Mouse (Mus musculus): Measurements from ENCODE around the gene Ube2d2b. TPM values are rescaled to one million over a fixed set of nuclear protein-coding genes. Genes with fewer than 3 reads are reported as not detected.

The Ube2d2b gene
- polyA plus RNA-seq, 1 experiment from 2014 or later: 1.2 TPM

DNA sequence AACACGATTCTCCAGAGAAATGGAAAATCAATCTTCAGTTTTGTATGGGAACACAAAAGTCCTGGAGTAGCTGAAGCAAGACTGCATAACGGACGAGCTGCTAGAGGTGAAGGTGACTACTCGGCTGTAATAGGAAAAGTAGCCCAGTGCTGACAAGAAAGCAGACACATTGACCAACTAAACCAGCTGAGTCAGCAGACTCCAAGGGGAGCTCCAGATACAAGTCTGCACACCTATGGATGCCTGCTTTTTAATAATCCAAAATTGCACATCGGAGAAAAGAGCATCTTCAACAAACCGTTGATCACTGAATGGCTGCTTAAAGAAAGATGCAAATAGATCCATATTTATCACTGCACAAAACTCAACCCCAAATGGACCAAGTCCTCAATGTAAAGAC, 31.6 kb upstream of the Ube2d2b start:
- no peak for ATAC-seq (ENCODE audit: insufficient number of reproducible peaks, insufficient read depth, low FRiP score, low read depth)
- no peak overlapping the region for H3K4me3 ChIP-seq (ENCODE audit: low read depth, low read length)
- H3K9ac ChIP-seq (replicated peaks; ENCODE audit: low read depth, low read length): no peak overlapping the region
- no peak overlapping the region for H3K27ac ChIP-seq (ENCODE audit: low read length)
- no peaks in the 10 kb centered on the region for H3K9me3 ChIP-seq (ENCODE audit: control insufficient read depth, low read depth, low read length)
- no peak overlapping the region for H3K4me2 ChIP-seq (replicated peaks; ENCODE audit: low read depth, low read length)
- WGBS: 91% methylated on average over 6 of the region's 6 CpGs
- no peaks in the 10 kb centered on the region for H3K27me3 ChIP-seq (ENCODE audit: control insufficient read depth, insufficient read depth, low read length)
- H3K4me1 ChIP-seq (ENCODE audit: control insufficient read depth, insufficient read depth, low read length): no peaks in the 10 kb centered on the region
- H3K36me3 ChIP-seq (ENCODE audit: control insufficient read depth, insufficient read depth, low read length): peaks cover 22% of the 10 kb centered on the region; the same call in 1 of the 2 replicates

DNA sequence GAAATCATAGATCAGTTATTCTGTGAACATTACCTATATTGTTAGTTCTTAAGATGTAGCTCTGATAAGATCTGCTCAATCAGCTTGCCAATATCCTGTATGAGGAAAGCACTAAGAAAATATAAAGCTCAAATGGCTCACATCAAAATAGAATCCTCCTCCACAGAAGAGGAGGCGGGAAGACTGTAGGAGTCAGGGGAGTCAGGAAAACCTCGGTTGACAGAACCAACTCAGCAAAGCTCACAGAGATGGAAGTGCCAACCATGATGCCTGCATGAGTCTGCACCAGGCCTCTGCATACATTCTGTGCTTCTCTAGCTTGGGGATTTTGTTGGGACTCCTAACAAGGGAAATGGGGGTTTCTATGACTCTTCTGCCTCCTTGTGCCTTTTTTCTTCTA, 28.7 kb upstream of the Ube2d2b start:
- Histone ChIP-seq H3K27me3 (ENCODE audit: control insufficient read depth, insufficient read depth, low read length) (no peaks in the 10 kb centered on the region), H3K36me3 (ENCODE audit: control insufficient read depth, insufficient read depth, low read length) (peaks cover 16% of the 10 kb centered on the region; the same call in 1 of the 2 replicates), H3K9ac (replicated peaks; ENCODE audit: low read depth, low read length) (no peak overlapping the region), H3K4me2 (replicated peaks; ENCODE audit: low read depth, low read length) (no peak overlapping the region), H3K27ac (ENCODE audit: low read length) (no peak overlapping the region), H3K9me3 (ENCODE audit: control insufficient read depth, low read depth, low read length) (no peaks in the 10 kb centered on the region), H3K4me1 (ENCODE audit: control insufficient read depth, insufficient read depth, low read length) (no peaks in the 10 kb centered on the region), H3K4me3 (ENCODE audit: low read depth, low read length) (no peak overlapping the region)
- ATAC-seq (ENCODE audit: insufficient number of reproducible peaks, insufficient read depth, low FRiP score, low read depth): no peak
- 86% methylated on average over 2 of the region's 2 CpGs for WGBS

GRCm38 (mm10) chr5:107802621-107803020, 27.3 kb upstream of the Ube2d2b start:
- Histone ChIP-seq H3K36me3 (ENCODE audit: control insufficient read depth, insufficient read depth, low read length) (peaks cover 14% of the 10 kb centered on the region; the same call in 1 of the 2 replicates), H3K27me3 (ENCODE audit: control insufficient read depth, insufficient read depth, low read length) (no peaks in the 10 kb centered on the region), H3K9ac (replicated peaks; ENCODE audit: low read depth, low read length) (no peak overlapping the region), H3K4me3 (ENCODE audit: low read depth, low read length) (no peak overlapping the region), H3K4me2 (replicated peaks; ENCODE audit: low read depth, low read length) (no peak overlapping the region), H3K4me1 (ENCODE audit: control insufficient read depth, insufficient read depth, low read length) (no peaks in the 10 kb centered on the region), H3K9me3 (ENCODE audit: control insufficient read depth, low read depth, low read length) (no peaks in the 10 kb centered on the region), H3K27ac (ENCODE audit: low read length) (no peak overlapping the region)
- no peak for ATAC-seq (ENCODE audit: insufficient number of reproducible peaks, insufficient read depth, low FRiP score, low read depth)

DNA sequence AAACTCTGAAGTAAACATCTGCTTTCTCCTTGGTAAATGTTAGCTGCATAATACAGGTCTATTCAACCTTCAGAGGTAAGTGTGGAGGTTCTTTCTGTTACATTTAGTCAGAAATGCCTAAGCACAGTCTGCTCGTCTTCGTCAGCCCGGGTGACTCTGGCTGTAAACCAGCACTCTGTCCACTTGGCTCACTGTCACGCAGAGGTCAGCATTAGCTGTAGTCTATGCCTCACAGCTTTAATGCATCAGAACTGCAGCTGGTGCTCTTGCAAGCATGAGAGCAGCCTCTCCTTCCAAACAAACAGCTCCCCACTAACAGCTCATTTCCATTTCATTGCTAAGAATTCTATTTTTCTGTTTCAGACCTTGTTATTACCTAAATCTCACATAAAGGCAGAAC, 22.4 kb upstream of the Ube2d2b start:
- no peak for ATAC-seq (ENCODE audit: insufficient number of reproducible peaks, insufficient read depth, low FRiP score, low read depth)
- H3K9ac ChIP-seq (replicated peaks; ENCODE audit: low read depth, low read length): no peak overlapping the region
- H3K9me3 ChIP-seq (ENCODE audit: control insufficient read depth, low read depth, low read length): no peaks in the 10 kb centered on the region
- peaks cover 3% of the 10 kb centered on the region; the same call in 1 of the 2 replicates for H3K36me3 ChIP-seq (ENCODE audit: control insufficient read depth, insufficient read depth, low read length)
- H3K4me2 ChIP-seq (replicated peaks; ENCODE audit: low read depth, low read length): no peak overlapping the region
- no peak overlapping the region for H3K4me3 ChIP-seq (ENCODE audit: low read depth, low read length)
- H3K4me1 ChIP-seq (ENCODE audit: control insufficient read depth, insufficient read depth, low read length): no peaks in the 10 kb centered on the region
- H3K27ac ChIP-seq (ENCODE audit: low read length): no peak overlapping the region
- no peaks in the 10 kb centered on the region for H3K27me3 ChIP-seq (ENCODE audit: control insufficient read depth, insufficient read depth, low read length)
- WGBS: 68% methylated on average over 4 of the region's 4 CpGs

DNA sequence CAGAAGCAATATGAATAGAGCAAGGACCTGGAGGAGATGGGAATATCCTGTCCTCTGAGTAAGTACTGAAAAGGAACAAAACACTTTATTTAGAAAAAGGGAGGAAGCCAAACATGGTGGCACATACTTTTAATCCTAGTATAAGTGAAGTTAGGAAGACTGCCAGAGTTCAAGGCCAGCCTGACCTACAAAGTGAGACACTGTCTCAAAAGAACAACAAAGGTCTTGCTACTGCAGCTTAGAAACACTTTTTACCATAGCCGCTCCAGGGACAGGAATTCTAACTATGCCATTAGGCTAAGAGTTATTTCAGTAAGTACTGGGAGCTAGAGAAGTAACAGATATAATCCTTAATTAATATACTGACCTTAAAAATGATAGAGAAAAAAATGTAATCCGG, 15.2 kb upstream of the Ube2d2b start:
- H3K4me1 ChIP-seq (ENCODE audit: control insufficient read depth, insufficient read depth, low read length): no peaks in the 10 kb centered on the region
- H3K4me3 ChIP-seq (ENCODE audit: low read depth, low read length): no peak overlapping the region
- ATAC-seq (ENCODE audit: insufficient number of reproducible peaks, insufficient read depth, low FRiP score, low read depth): no peak
- 83% methylated on average over 2 of the region's 2 CpGs for WGBS
- H3K27ac ChIP-seq (ENCODE audit: low read length): no peak overlapping the region
- no peak overlapping the region for H3K4me2 ChIP-seq (replicated peaks; ENCODE audit: low read depth, low read length)
- peaks cover 18% of the 10 kb centered on the region for H3K36me3 ChIP-seq (ENCODE audit: control insufficient read depth, insufficient read depth, low read length)
- no peak overlapping the region for H3K9ac ChIP-seq (replicated peaks; ENCODE audit: low read depth, low read length)
- no peaks in the 10 kb centered on the region for H3K27me3 ChIP-seq (ENCODE audit: control insufficient read depth, insufficient read depth, low read length)
- H3K9me3 ChIP-seq (ENCODE audit: control insufficient read depth, low read depth, low read length): no peaks in the 10 kb centered on the region

- Histone ChIP-seq H3K9ac (replicated peaks; ENCODE audit: low read depth, low read length) (no peak overlapping the region), H3K4me2 (replicated peaks; ENCODE audit: low read depth, low read length) (no peak overlapping the region), H3K9me3 (ENCODE audit: control insufficient read depth, low read depth, low read length) (no peaks in the 10 kb centered on the region), H3K27me3 (ENCODE audit: control insufficient read depth, insufficient read depth, low read length) (no peaks in the 10 kb centered on the region), H3K36me3 (ENCODE audit: control insufficient read depth, insufficient read depth, low read length) (no peaks in the 10 kb centered on the region), H3K4me3 (ENCODE audit: low read depth, low read length) (no peak overlapping the region), H3K4me1 (ENCODE audit: control insufficient read depth, insufficient read depth, low read length) (no peaks in the 10 kb centered on the region), H3K27ac (ENCODE audit: low read length) (no peak overlapping the region)
- WGBS: 70% methylated on average over 1 of the region's 1 CpGs
- ATAC-seq (ENCODE audit: insufficient number of reproducible peaks, insufficient read depth, low FRiP score, low read depth): no peak
Measured at GRCm38 (mm10) chr5:107822521-107822920, 7.4 kb upstream of the Ube2d2b start.

DNA sequence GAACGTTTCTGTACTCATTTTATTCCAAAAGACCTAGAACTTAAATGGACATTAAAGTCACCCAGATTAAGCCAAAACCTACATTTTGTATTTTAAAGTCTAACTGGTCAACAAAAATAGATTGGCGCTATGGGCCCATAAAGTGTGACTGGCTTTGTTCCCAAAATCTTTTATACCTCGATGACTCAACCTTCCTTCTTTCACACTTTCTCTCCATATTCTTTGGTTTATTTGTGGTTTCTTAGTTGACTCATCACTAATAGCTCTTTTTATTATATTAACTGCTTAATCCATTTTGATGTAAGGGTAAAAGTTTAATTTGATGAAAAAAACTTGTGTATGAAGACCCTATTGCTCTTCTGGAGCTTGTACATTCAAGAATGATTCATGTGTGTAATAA, 1.5 kb downstream of the Ube2d2b start:
- no peaks in the 10 kb centered on the region for H3K27me3 ChIP-seq (ENCODE audit: control insufficient read depth, insufficient read depth, low read length)
- H3K4me2 ChIP-seq (replicated peaks; ENCODE audit: low read depth, low read length): no peak overlapping the region
- H3K36me3 ChIP-seq (ENCODE audit: control insufficient read depth, insufficient read depth, low read length): no peaks in the 10 kb centered on the region
- H3K27ac ChIP-seq (ENCODE audit: low read length): no peak overlapping the region
- no peak for ATAC-seq (ENCODE audit: insufficient number of reproducible peaks, insufficient read depth, low FRiP score, low read depth)
- no peak overlapping the region for H3K4me3 ChIP-seq (ENCODE audit: low read depth, low read length)
- H3K9ac ChIP-seq (replicated peaks; ENCODE audit: low read depth, low read length): no peak overlapping the region
- H3K4me1 ChIP-seq (ENCODE audit: control insufficient read depth, insufficient read depth, low read length): peaks cover 10% of the 10 kb centered on the region; the same call in 1 of the 2 replicates
- 88% methylated on average over 3 of the region's 3 CpGs for WGBS
- 0 out of 2 replicates have a peak, but pooled peaks cover 8% of the 10 kb centered on the region for H3K9me3 ChIP-seq (ENCODE audit: control insufficient read depth, low read depth, low read length)

DNA sequence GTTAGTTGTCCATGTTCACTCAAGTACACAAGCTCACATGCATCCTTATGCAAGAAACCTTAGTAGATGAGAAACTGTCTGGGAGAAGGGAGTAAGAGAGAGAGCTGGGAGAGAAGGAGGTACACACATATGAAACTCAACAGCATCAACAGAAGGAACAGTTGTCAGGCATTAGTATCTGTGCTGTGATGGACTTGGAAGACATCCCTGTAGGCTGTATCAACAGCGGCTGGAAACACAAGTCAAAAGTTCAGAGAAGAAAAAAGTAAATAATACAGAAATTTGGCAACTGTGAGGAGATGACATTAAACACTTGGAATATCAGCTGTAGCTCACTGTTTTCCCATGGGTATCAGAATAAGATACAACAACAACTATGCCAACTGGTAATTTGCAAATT, 4.4 kb downstream of the Ube2d2b start:
- Histone ChIP-seq H3K27ac (ENCODE audit: low read length) (no peak overlapping the region), H3K4me3 (ENCODE audit: low read depth, low read length) (no peak overlapping the region), H3K9me3 (ENCODE audit: control insufficient read depth, low read depth, low read length) (0 out of 2 replicates have a peak, but pooled peaks cover 8% of the 10 kb centered on the region), H3K4me2 (replicated peaks; ENCODE audit: low read depth, low read length) (no peak overlapping the region), H3K27me3 (ENCODE audit: control insufficient read depth, insufficient read depth, low read length) (no peaks in the 10 kb centered on the region), H3K9ac (replicated peaks; ENCODE audit: low read depth, low read length) (no peak overlapping the region), H3K4me1 (ENCODE audit: control insufficient read depth, insufficient read depth, low read length) (peaks cover 10% of the 10 kb centered on the region; the same call in 1 of the 2 replicates), H3K36me3 (ENCODE audit: control insufficient read depth, insufficient read depth, low read length) (no peaks in the 10 kb centered on the region)
- WGBS: 56% methylated on average over 1 of the region's 1 CpGs
- no peak for ATAC-seq (ENCODE audit: insufficient number of reproducible peaks, insufficient read depth, low FRiP score, low read depth)

GRCm38 (mm10) chr5:107838891-107839644, 9.2 kb downstream of the Ube2d2b start:
- H3K4me3 ChIP-seq (ENCODE audit: low read depth, low read length): no peak overlapping the region
- no peak overlapping the region for H3K27ac ChIP-seq (ENCODE audit: low read length)
- no peaks in the 10 kb centered on the region for H3K27me3 ChIP-seq (ENCODE audit: control insufficient read depth, insufficient read depth, low read length)
- ATAC-seq (ENCODE audit: insufficient number of reproducible peaks, insufficient read depth, low FRiP score, low read depth): no peak
- no peaks in the 10 kb centered on the region for H3K9me3 ChIP-seq (ENCODE audit: control insufficient read depth, low read depth, low read length)
- no peak overlapping the region for H3K9ac ChIP-seq (replicated peaks; ENCODE audit: low read depth, low read length)
- WGBS: 52% methylated on average over 3 of the region's 3 CpGs
- H3K4me1 ChIP-seq (ENCODE audit: control insufficient read depth, insufficient read depth, low read length): peaks cover 4% of the 10 kb centered on the region; the same call in 1 of the 2 replicates
- no peak overlapping the region for H3K4me2 ChIP-seq (replicated peaks; ENCODE audit: low read depth, low read length)
- peaks cover 5% of the 10 kb centered on the region for H3K36me3 ChIP-seq (ENCODE audit: control insufficient read depth, insufficient read depth, low read length)

All from stomach, embryonic 14.5 days (tissue).